Mouse (Mus musculus): ENCODE results near the gene Far1. TPM values are rescaled to one million over a fixed set of nuclear protein-coding genes. Genes with fewer than 3 reads are reported as not detected.

Gene Far1
- total and polyA plus RNA-seq, 2 experiments from 2014 or later, result 14.8 to 25.0 TPM

DNA sequence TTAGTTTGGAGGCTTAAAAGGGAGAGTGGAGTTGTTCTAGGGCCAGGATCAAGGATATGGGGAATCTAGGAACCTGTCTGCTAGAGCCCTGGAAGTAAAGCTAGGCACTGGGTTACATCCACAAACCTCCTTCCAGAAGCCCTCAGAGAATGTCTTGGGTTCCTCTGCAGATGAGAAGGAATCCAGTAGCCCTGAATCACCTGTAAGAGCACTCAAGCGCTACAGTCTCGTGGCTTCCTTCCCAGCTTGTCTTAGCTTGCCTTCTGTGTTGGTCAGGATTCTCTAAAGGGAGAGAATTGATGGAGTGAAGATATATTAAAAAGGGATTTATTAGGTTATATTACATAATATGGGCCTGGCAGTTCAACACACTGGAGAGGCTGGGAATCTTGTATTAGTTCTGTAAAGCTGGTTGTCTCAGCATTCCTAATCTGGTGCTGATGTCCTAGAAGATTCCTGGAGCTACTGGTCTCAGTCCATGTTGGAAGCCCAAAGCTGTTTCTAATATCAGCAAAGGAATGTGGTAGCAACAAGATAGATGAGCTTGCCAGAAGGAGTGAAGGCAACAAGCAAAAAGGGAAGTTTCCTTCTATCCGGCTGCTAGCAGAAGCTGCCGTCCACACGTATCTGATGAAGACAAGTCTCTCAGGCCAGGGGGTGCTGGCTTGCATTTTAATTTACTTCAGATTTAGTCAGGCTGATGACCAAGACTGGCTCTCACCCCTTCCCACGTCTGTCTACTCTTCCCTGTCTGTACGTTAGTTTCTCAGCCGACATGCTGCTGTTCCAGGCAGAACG is 78.1 kb downstream of the Far1 start:
- H3K9ac ChIP-seq (replicated peaks; ENCODE audit: low read depth, low read length), result no peak overlapping the region
- no peaks in the 10 kb centered on the region for H3K9me3 ChIP-seq (replicated peaks; ENCODE audit: control insufficient read depth, low read length)
- no peak overlapping the region for H3K27ac ChIP-seq (ENCODE audit: low read depth)
- no peak for DNase-seq (ENCODE audit: low spot score)
- 73% methylated on average over 9 of the region's 9 CpGs for WGBS
- no peaks in the 10 kb centered on the region for H3K4me1 ChIP-seq (ENCODE audit: control insufficient read depth, insufficient read depth)
- H3K27me3 ChIP-seq (ENCODE audit: control insufficient read depth, insufficient read depth, low read length), result no peaks in the 10 kb centered on the region
- H3K4me3 ChIP-seq (ENCODE audit: low read depth, low read length), result no peak overlapping the region
- H3K4me2 ChIP-seq (ENCODE audit: low read depth, low read length), result no peak overlapping the region
- H3K36me3 ChIP-seq (replicated peaks; ENCODE audit: control insufficient read depth, insufficient read depth, low read length), result no peaks in the 10 kb centered on the region
- no peak for ATAC-seq (ENCODE audit: insufficient read depth, low read depth)
- TF ChIP-seq EP300 (IDR thresholded peaks at IDR 0.05; ENCODE audit: low read depth) (no peak), CTCF (IDR thresholded peaks at IDR 0.05; ENCODE audit: low read depth) (no peak)

DNA sequence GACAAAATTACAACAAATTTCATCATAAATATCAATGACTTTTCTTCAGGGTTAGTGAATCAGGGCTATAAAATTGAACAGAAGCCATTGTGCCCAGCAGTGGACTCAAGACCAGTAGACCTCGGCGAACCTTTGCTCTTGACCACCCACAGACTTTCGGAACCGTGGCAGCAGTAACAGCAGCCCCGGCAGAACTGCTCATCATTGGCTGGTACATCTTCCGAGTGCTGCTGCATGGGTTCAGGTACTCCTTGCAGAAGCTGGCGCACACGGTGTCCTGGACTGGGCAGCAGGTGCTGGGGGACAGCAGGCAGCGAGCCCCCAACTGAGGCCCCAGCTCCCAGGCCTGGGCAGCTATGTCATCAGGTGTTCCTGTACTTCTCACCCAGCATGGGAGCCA is 79.1 kb downstream of the Far1 start:
- Histone ChIP-seq H3K9me3 (replicated peaks; ENCODE audit: control insufficient read depth, low read length) (no peaks in the 10 kb centered on the region), H3K9ac (replicated peaks; ENCODE audit: low read depth, low read length) (no peak overlapping the region), H3K27ac (ENCODE audit: low read depth) (no peak overlapping the region), H3K4me2 (ENCODE audit: low read depth, low read length) (no peak overlapping the region), H3K27me3 (ENCODE audit: control insufficient read depth, insufficient read depth, low read length) (no peaks in the 10 kb centered on the region), H3K4me1 (ENCODE audit: control insufficient read depth, insufficient read depth) (no peaks in the 10 kb centered on the region), H3K36me3 (replicated peaks; ENCODE audit: control insufficient read depth, insufficient read depth, low read length) (no peaks in the 10 kb centered on the region), H3K4me3 (ENCODE audit: low read depth, low read length) (no peak overlapping the region)
- TF ChIP-seq EP300 (IDR thresholded peaks at IDR 0.05; ENCODE audit: low read depth) (no peak), CTCF (IDR thresholded peaks at IDR 0.05; ENCODE audit: low read depth) (no peak)
- 91% methylated on average over 9 of the region's 9 CpGs for WGBS
- DNase-seq (ENCODE audit: low spot score) (no peak), ATAC-seq (ENCODE audit: insufficient read depth, low read depth) (no peak)

DNA sequence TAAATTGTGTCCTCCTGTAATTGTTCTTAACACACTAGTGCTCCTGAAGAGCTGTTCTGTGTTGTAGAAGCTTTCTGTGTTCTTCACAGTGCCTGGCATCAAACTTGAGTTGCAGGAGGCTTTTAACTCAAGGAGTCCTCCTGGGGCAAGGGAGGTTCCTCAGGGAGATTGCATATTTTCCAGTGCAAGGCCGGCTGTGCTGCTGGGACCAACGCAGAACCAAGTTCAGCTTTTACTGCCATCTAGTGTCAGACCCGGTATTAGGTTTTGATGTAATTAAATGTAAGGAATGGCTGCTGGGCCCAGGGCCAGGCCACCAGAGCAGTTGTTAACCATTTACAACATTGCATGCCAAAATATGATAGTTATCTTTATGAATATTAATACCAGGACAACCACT is 80.7 kb downstream of the Far1 start:
- ATAC-seq (ENCODE audit: insufficient read depth, low read depth) (peak; percentile 49), DNase-seq (ENCODE audit: low spot score) (peak; percentile 83)
- H3K4me3 ChIP-seq (ENCODE audit: low read depth, low read length), result no peak overlapping the region
- no peaks in the 10 kb centered on the region for H3K4me1 ChIP-seq (ENCODE audit: control insufficient read depth, insufficient read depth)
- no peaks in the 10 kb centered on the region for H3K36me3 ChIP-seq (replicated peaks; ENCODE audit: control insufficient read depth, insufficient read depth, low read length)
- no peaks in the 10 kb centered on the region for H3K27me3 ChIP-seq (ENCODE audit: control insufficient read depth, insufficient read depth, low read length)
- TF ChIP-seq EP300 (IDR thresholded peaks at IDR 0.05; ENCODE audit: low read depth) (no peak), CTCF (IDR thresholded peaks at IDR 0.05; ENCODE audit: low read depth) (peak; percentile 75)
- H3K9ac ChIP-seq (replicated peaks; ENCODE audit: low read depth, low read length), result no peak overlapping the region
- H3K9me3 ChIP-seq (replicated peaks; ENCODE audit: control insufficient read depth, low read length), result no peaks in the 10 kb centered on the region
- H3K4me2 ChIP-seq (ENCODE audit: low read depth, low read length), result no peak overlapping the region
- no peak overlapping the region for H3K27ac ChIP-seq (ENCODE audit: low read depth)
- 0% methylated on average over 3 of the region's 3 CpGs for WGBS

DNA sequence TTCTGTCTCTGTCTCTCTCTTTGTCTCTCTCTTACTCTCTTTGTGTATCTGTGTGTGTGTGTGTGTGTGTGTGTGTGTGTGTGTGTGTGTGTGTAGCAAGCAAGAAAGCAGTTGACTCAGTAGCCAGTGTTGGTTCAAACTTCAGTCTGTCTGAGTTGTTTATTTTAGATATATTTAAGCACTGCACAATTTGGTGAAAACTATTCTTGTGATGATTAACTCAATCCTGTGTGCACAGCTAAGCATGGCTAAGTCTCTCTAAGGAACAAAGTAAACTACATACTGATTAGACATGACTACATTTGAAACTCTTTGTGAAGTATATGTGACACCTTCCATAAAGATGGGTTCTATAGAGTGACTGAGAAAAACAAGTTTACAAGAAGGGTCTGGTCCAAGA is 83.6 kb downstream of the Far1 start:
- no peak overlapping the region for H3K4me3 ChIP-seq (ENCODE audit: low read depth, low read length)
- ATAC-seq (ENCODE audit: insufficient read depth, low read depth) (no peak), DNase-seq (ENCODE audit: low spot score) (no peak)
- no peak overlapping the region for H3K4me2 ChIP-seq (ENCODE audit: low read depth, low read length)
- no peaks in the 10 kb centered on the region for H3K36me3 ChIP-seq (replicated peaks; ENCODE audit: control insufficient read depth, insufficient read depth, low read length)
- no peak for TF ChIP-seq CTCF (IDR thresholded peaks at IDR 0.05; ENCODE audit: low read depth)
- TF ChIP-seq EP300 (IDR thresholded peaks at IDR 0.05; ENCODE audit: low read depth), result no peak
- H3K9me3 ChIP-seq (replicated peaks; ENCODE audit: control insufficient read depth, low read length), result no peaks in the 10 kb centered on the region
- no peak overlapping the region for H3K9ac ChIP-seq (replicated peaks; ENCODE audit: low read depth, low read length)
- H3K27ac ChIP-seq (ENCODE audit: low read depth), result no peak overlapping the region
- H3K4me1 ChIP-seq (ENCODE audit: control insufficient read depth, insufficient read depth), result no peaks in the 10 kb centered on the region
- no peaks in the 10 kb centered on the region for H3K27me3 ChIP-seq (ENCODE audit: control insufficient read depth, insufficient read depth, low read length)

- no peak overlapping the region for H3K4me3 ChIP-seq (ENCODE audit: low read depth, low read length)
- DNase-seq (ENCODE audit: low spot score) (no peak), ATAC-seq (ENCODE audit: insufficient read depth, low read depth) (no peak)
- H3K4me2 ChIP-seq (ENCODE audit: low read depth, low read length), result no peak overlapping the region
- no peak overlapping the region for H3K27ac ChIP-seq (ENCODE audit: low read depth)
- H3K27me3 ChIP-seq (ENCODE audit: control insufficient read depth, insufficient read depth, low read length), result no peaks in the 10 kb centered on the region
- no peak for TF ChIP-seq EP300 (IDR thresholded peaks at IDR 0.05; ENCODE audit: low read depth)
- TF ChIP-seq CTCF (IDR thresholded peaks at IDR 0.05; ENCODE audit: low read depth), result no peak
- WGBS, result 79% methylated on average over 3 of the region's 3 CpGs
- H3K9ac ChIP-seq (replicated peaks; ENCODE audit: low read depth, low read length), result no peak overlapping the region
- H3K36me3 ChIP-seq (replicated peaks; ENCODE audit: control insufficient read depth, insufficient read depth, low read length), result no peaks in the 10 kb centered on the region
- no peaks in the 10 kb centered on the region; the same call in 1 of the 2 replicates for H3K9me3 ChIP-seq (replicated peaks; ENCODE audit: control insufficient read depth, low read length)
- H3K4me1 ChIP-seq (ENCODE audit: control insufficient read depth, insufficient read depth), result no peaks in the 10 kb centered on the region
Measured at GRCm38 (mm10) chr7:113601803-113602202, 88.2 kb downstream of the Far1 start.

- no peaks in the 10 kb centered on the region for H3K36me3 ChIP-seq (replicated peaks; ENCODE audit: control insufficient read depth, insufficient read depth, low read length)
- 32% methylated on average over 9 of the region's 9 CpGs for WGBS
- no peak for ATAC-seq (ENCODE audit: insufficient read depth, low read depth)
- DNase-seq (ENCODE audit: low spot score), result no peak
- no peaks in the 10 kb centered on the region; the same call in 1 of the 2 replicates for H3K9me3 ChIP-seq (replicated peaks; ENCODE audit: control insufficient read depth, low read length)
- TF ChIP-seq EP300 (IDR thresholded peaks at IDR 0.05; ENCODE audit: low read depth) (no peak), CTCF (IDR thresholded peaks at IDR 0.05; ENCODE audit: low read depth) (peak; percentile 49)
- no peak overlapping the region for H3K4me3 ChIP-seq (ENCODE audit: low read depth, low read length)
- no peak overlapping the region for H3K9ac ChIP-seq (replicated peaks; ENCODE audit: low read depth, low read length)
- peaks cover 3% of the 10 kb centered on the region; the same call in 1 of the 2 replicates for H3K4me1 ChIP-seq (ENCODE audit: control insufficient read depth, insufficient read depth)
- H3K27ac ChIP-seq (ENCODE audit: low read depth), result no peak overlapping the region
- no peaks in the 10 kb centered on the region for H3K27me3 ChIP-seq (ENCODE audit: control insufficient read depth, insufficient read depth, low read length)
- no peak overlapping the region for H3K4me2 ChIP-seq (ENCODE audit: low read depth, low read length)
Measured at GRCm38 (mm10) chr7:113607928-113608327, 94.3 kb downstream of the Far1 start.

Data from heart, postnatal 0 days (tissue).